Mouse (Mus musculus) CH12.LX (cell line): ENCODE data around the gene Mbd4. TPM values are rescaled to one million over a fixed set of nuclear protein-coding genes. Genes with fewer than 3 reads are reported as not detected.
"Not testable (repeated sequence)": the region's sequence is repeated elsewhere in the genome, so short reads cannot be mapped to it uniquely, and the experiment has no call there.

Experiments used
- DNase-seq: peaks from one replicate; pipeline ENCODE4 v3.0.0-alpha.2; 2013; ENCODE audit errors: extremely low read depth
- H3K27ac ChIP-seq: 2 replicates; pipeline ENCODE4 v1.5.1; 2012; ENCODE audit warnings: low read depth, mild to moderate bottlenecking, control low read depth, moderate library complexity; ENCODE audit not compliant: insufficient read depth
- H3K27me3 ChIP-seq: replicated peaks from 2 replicates; pipeline ENCODE3; 2012; ENCODE audit warnings: inconsistent platforms
- H3K36me3 ChIP-seq, 2 experiments: replicated peaks in 1 of 2; 2 replicates each; pipeline versions ENCODE3 to v1.6.1; 2012; ENCODE audit warnings: inconsistent platforms in 1 of 2, low read length in 1 of 2, mild to moderate bottlenecking in 1 of 2, mixed read lengths in 1 of 2, moderate library complexity in 1 of 2; ENCODE audit not compliant: control insufficient read depth in 1 of 2, insufficient read depth in 1 of 2
- H3K4me1 ChIP-seq, 2 experiments: 2 replicates each; pipeline ENCODE4 v1.6.1; 2012; ENCODE audit warnings: inconsistent platforms in 1 of 2, moderate library complexity in 1 of 2; ENCODE audit not compliant: insufficient read depth in 2 of 2, control insufficient read depth in 1 of 2
- H3K4me2 ChIP-seq: 2 replicates; pipeline ENCODE4 v1.6.1; 2012; ENCODE audit warnings: low read depth, mild to moderate bottlenecking, control low read depth; ENCODE audit not compliant: poor library complexity, insufficient read depth, severe bottlenecking
- H3K4me3 ChIP-seq, 3 experiments: fragments of 150-350 bp in 1 of 3; sonication (generic) in 1 of 3; replicated peaks in 1 of 3; 2 replicates each; pipeline versions ENCODE3 to v1.5.1; 2011 to 2012; ENCODE audit warnings: low read depth in 2 of 3, low read length in 2 of 3, mild to moderate bottlenecking in 2 of 3, moderate library complexity in 2 of 3, control low read depth in 1 of 3, improper control_type of control experiment in 1 of 3, inconsistent platforms in 1 of 3, mixed read lengths in 1 of 3; ENCODE audit not compliant: poor library complexity in 1 of 3
- H3K79me2 ChIP-seq: replicated peaks from 2 replicates; pipeline ENCODE4 v1.6.1; 2012; ENCODE audit warnings: mild to moderate bottlenecking, moderate library complexity; ENCODE audit not compliant: control insufficient read depth, poor library complexity, insufficient read depth, severe bottlenecking; ENCODE audit errors: extremely low read depth
- H3K9ac ChIP-seq: 2 replicates; pipeline ENCODE4 v1.6.1; 2012; ENCODE audit warnings: low read depth, mild to moderate bottlenecking, control low read depth, moderate library complexity; ENCODE audit not compliant: insufficient read depth
- H3K9me3 ChIP-seq: replicated peaks from 2 replicates; pipeline ENCODE3; 2012; ENCODE audit warnings: low read length, inconsistent platforms, mixed read lengths
- CHD1 ChIP-seq: IDR thresholded peaks from 2 replicates; pipeline ENCODE4 v1.6.1; 2012; ENCODE audit warnings: low read depth, low read length, improper control_type of control experiment, inconsistent platforms
- CHD2 ChIP-seq: IDR thresholded peaks from 2 replicates; pipeline ENCODE4 v1.6.1; 2011; ENCODE audit warnings: low read length, improper control_type of control experiment
- ELF1 ChIP-seq: IDR thresholded peaks from 2 replicates; pipeline ENCODE4 v1.6.1; 2014; ENCODE audit warnings: low read depth, mild to moderate bottlenecking, inconsistent platforms, low read length, improper control_type of control experiment
- GABPA ChIP-seq: IDR thresholded peaks from 2 replicates; pipeline ENCODE4 v1.6.1; 2012; ENCODE audit warnings: low read depth, low read length, improper control_type of control experiment, inconsistent platforms; ENCODE audit not compliant: insufficient replicate concordance
- JUN ChIP-seq: IDR thresholded peaks from 2 replicates; pipeline ENCODE4 v1.6.1; 2011; ENCODE audit warnings: low read depth, mild to moderate bottlenecking, low read length, improper control_type of control experiment, moderate library complexity; ENCODE audit not compliant: insufficient read depth
- JUND ChIP-seq: conservative IDR thresholded peaks from 2 replicates; pipeline ENCODE4 v1.6.1; 2011; ENCODE audit warnings: low read depth, low read length, improper control_type of control experiment
- KAT2A ChIP-seq: IDR thresholded peaks from 2 replicates; pipeline ENCODE4 v1.6.1; 2012; ENCODE audit warnings: low read length, improper control_type of control experiment, inconsistent platforms; ENCODE audit not compliant: insufficient replicate concordance
- MAFK ChIP-seq: IDR thresholded peaks from 2 replicates; pipeline ENCODE4 v1.6.1; 2011; ENCODE audit warnings: low read length, improper control_type of control experiment; ENCODE audit not compliant: insufficient replicate concordance
- MAX ChIP-seq: IDR thresholded peaks from 2 replicates; pipeline ENCODE4 v1.6.1; 2011; ENCODE audit warnings: low read length, improper control_type of control experiment
- MYC ChIP-seq: IDR thresholded peaks from 2 replicates; pipeline ENCODE4 v1.6.1; 2011; ENCODE audit warnings: low read depth, mild to moderate bottlenecking, improper control_type of control experiment, low read length
- POLR2A ChIP-seq: IDR thresholded peaks from 2 replicates; pipeline ENCODE4 v1.6.1; 2011; ENCODE audit warnings: low read depth, mild to moderate bottlenecking, improper control_type of control experiment, low read length
- POLR2AphosphoS2 ChIP-seq: IDR thresholded peaks from 2 replicates; pipeline ENCODE4 v1.6.1; 2011; ENCODE audit warnings: low read depth, low read length, improper control_type of control experiment
- SMC3 ChIP-seq: IDR thresholded peaks from 2 replicates; pipeline ENCODE4 v1.6.1; 2011; ENCODE audit warnings: low read depth, low read length, improper control_type of control experiment
- UBTF ChIP-seq: IDR thresholded peaks from 2 replicates; pipeline ENCODE4 v1.6.1; 2012; ENCODE audit warnings: low read depth, mild to moderate bottlenecking, inconsistent platforms, low read length, improper control_type of control experiment, moderate library complexity
- USF1 ChIP-seq: IDR thresholded peaks from 2 replicates; pipeline ENCODE4 v1.6.1; 2014; ENCODE audit warnings: low read depth, mild to moderate bottlenecking, inconsistent platforms, low read length, improper control_type of control experiment
- USF2 ChIP-seq: conservative IDR thresholded peaks from 2 replicates; pipeline ENCODE4 v1.6.1; 2011; ENCODE audit warnings: low read depth, low read length, improper control_type of control experiment
- ZKSCAN1 ChIP-seq: IDR thresholded peaks from 2 replicates; pipeline ENCODE4 v1.6.1; 2012; ENCODE audit warnings: low read depth, inconsistent platforms, low read length, improper control_type of control experiment, borderline replicate concordance
- ZNF384 ChIP-seq: IDR thresholded peaks from 2 replicates; pipeline ENCODE4 v1.6.1; 2012; ENCODE audit warnings: low read depth, low read length, improper control_type of control experiment, inconsistent platforms
- dilution Hi-C: fragments of 300-500 bp; cut with MboI; formaldehyde crosslinking; loops from 2 replicates; pipeline ENCODE4 v1.14.3; 2020; ENCODE audit warnings: low sequenced_read_pairs; ENCODE audit not compliant: extremely low pct_unique_long_range_greater_than_20kb, extremely low pct_ligation_motif_present
- in situ Hi-C: fragments of 300-500 bp; cut with MboI; formaldehyde crosslinking; loops from 3 replicates; pipeline ENCODE4 v1.14.3; 2019; ENCODE audit warnings: low sequenced_read_pairs, low pct_ligation_motif_present, low pct_unique_long_range_greater_than_20kb, mixed read lengths
- polyA plus RNA-seq: library from polyadenylated mRNA; unstranded; fragments of >175 nt; gene quantifications from 2 replicates; pipeline ENCODE4 v1.2.1, GENCODE M21; 2012; ENCODE audit warnings: low read depth; ENCODE audit not compliant: insufficient read length
- total RNA-seq, 2 experiments: library from RNA; depleted of rRNA; stranded (reverse); fragments of 300-350 nt in 1 of 2; fragments of >200 nt in 1 of 2; gene quantifications; 2 replicates each; pipeline ENCODE4 v1.2.3; 2012 to 2014

Gene Mbd4
- total and polyA plus RNA-seq, 3 experiments = 7.3 to 12.2 (median 8.6) TPM

DNA sequence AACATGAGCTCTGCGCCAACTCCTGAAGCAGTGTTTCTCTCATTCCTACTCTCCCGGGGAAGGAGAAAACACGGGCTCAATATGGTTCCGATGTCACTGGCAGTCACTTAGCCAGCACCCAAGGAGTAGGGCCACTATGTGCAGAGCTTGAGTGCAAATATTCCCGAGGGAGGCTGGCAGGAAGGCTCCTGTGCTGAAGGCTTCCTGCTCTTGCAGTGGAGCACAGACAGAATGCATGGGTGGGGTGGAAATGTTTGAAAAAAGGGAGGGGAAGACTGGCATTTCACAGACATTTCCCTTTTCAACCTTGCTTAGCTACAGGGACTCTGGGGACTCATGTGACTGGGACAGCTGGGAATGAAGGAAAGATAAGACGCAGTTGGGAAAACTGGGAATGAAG is 25.5 kb upstream of the Mbd4 start:
- DNase-seq = no peak
- dilution Hi-C loops (no loop called here), in situ Hi-C loops (no loop called here)
- no peak overlapping the region for H3K9ac ChIP-seq
- H3K36me3 ChIP-seq = peaks cover 4 to 42% of the 10 kb centered on the region in 2 experiments
- no peak overlapping the region for H3K27ac ChIP-seq
- H3K9me3 ChIP-seq = no peaks in the 10 kb centered on the region
- H3K4me2 ChIP-seq = no peak overlapping the region
- H3K27me3 ChIP-seq = no peaks in the 10 kb centered on the region
- no peak for TF ChIP-seq USF2
- no peaks in the 10 kb centered on the region for H3K79me2 ChIP-seq
- no peak overlapping the region for H3K4me3 ChIP-seq
- peaks cover 0 to 6% of the 10 kb centered on the region in 2 experiments; a peak in 1 of 4 replicates for H3K4me1 ChIP-seq

- H3K9ac ChIP-seq = no peak overlapping the region
- dilution Hi-C loops (no loop called here), in situ Hi-C loops (no loop called here)
- H3K27ac ChIP-seq = no peak overlapping the region
- H3K36me3 ChIP-seq = peaks cover 4 to 36% of the 10 kb centered on the region in 2 experiments
- DNase-seq = no peak
- no peaks in the 10 kb centered on the region for H3K9me3 ChIP-seq
- no peak overlapping the region for H3K4me2 ChIP-seq
- H3K27me3 ChIP-seq = no peaks in the 10 kb centered on the region
- H3K79me2 ChIP-seq = no peaks in the 10 kb centered on the region
- peaks cover 0 to 6% of the 10 kb centered on the region in 2 experiments; a peak in 1 of 4 replicates for H3K4me1 ChIP-seq
- no peak for TF ChIP-seq ZKSCAN1
- no peak for TF ChIP-seq MAFK
- TF ChIP-seq UBTF = no peak
- TF ChIP-seq KAT2A = no peak
- no peak for TF ChIP-seq MAX
- TF ChIP-seq JUND = no peak
- TF ChIP-seq GABPA = no peak
- no peak for TF ChIP-seq USF1
- no peak for TF ChIP-seq CHD1
- no peak for TF ChIP-seq POLR2A
- no peak for TF ChIP-seq ZNF384
- no peak for TF ChIP-seq JUN
- TF ChIP-seq ELF1 = no peak
- no peak for TF ChIP-seq CHD2
- TF ChIP-seq POLR2AphosphoS2 = no peak
- TF ChIP-seq SMC3 = no peak
- TF ChIP-seq MYC = no peak
- H3K4me3 ChIP-seq = no peak overlapping the region
These were observed 24.1 kb upstream of the Mbd4 start for GRCm38 (mm10) chr6:115877239-115877638.

GRCm38 (mm10) chr6:115871318-115871717 is 18.1 kb upstream of the Mbd4 start:
- H3K9ac ChIP-seq, H3K27ac ChIP-seq, DNase-seq, H3K36me3 ChIP-seq, H3K4me2 ChIP-seq, H3K27me3 ChIP-seq, H3K9me3 ChIP-seq, dilution Hi-C loops, H3K4me1 ChIP-seq, H3K4me3 ChIP-seq, H3K79me2 ChIP-seq, in situ Hi-C loops: not testable (repeated sequence)

GRCm38 (mm10) chr6:115867157-115867556 is 14.0 kb upstream of the Mbd4 start:
- DNase-seq, H3K4me2 ChIP-seq, H3K4me3 ChIP-seq, H3K9me3 ChIP-seq, H3K27ac ChIP-seq, H3K27me3 ChIP-seq, H3K79me2 ChIP-seq, H3K9ac ChIP-seq, H3K4me1 ChIP-seq, in situ Hi-C loops, dilution Hi-C loops: not testable (repeated sequence)
- peaks cover 0 to 12% of the 10 kb centered on the region in 2 experiments for H3K36me3 ChIP-seq
